Mouse (Mus musculus) limb, embryonic 14.5 days (tissue): ENCODE results near the gene Tpmt. TPM values are rescaled to one million over a fixed set of nuclear protein-coding genes. Genes with fewer than 3 reads are reported as not detected.

ENCODE experiments used
- ATAC-seq: fragments of 200-750 bp; cut with Nextera tagmentation; 2 replicates; pipeline ENCODE4 v1.8.0; 2017; ENCODE audit warnings: low read depth, moderate number of reproducible peaks, moderate TSS enrichment; ENCODE audit not compliant: low FRiP score
- DNase-seq: peaks from one replicate; pipeline ENCODE4 v3.0.0-alpha.2; 2015; ENCODE audit warnings: low spot score
- H3K27ac ChIP-seq: fragments of 300-500 bp; sonication (generic); replicated peaks from 2 replicates; pipeline ENCODE4 v1.5.1; 2014; ENCODE audit warnings: low read depth, mild to moderate bottlenecking, low read length, moderate library complexity, mixed read lengths
- H3K27me3 ChIP-seq: fragments of 300-500 bp; sonication (generic); 2 replicates; pipeline ENCODE4 v1.6.1; 2014; ENCODE audit warnings: low read length, mixed read lengths; ENCODE audit not compliant: control insufficient read depth, insufficient read depth
- H3K36me3 ChIP-seq: fragments of 300-500 bp; sonication (generic); 2 replicates; pipeline ENCODE4 v1.6.1; 2014; ENCODE audit warnings: mild to moderate bottlenecking, low read length, moderate library complexity, mixed read lengths; ENCODE audit not compliant: control insufficient read depth, insufficient read depth
- H3K4me1 ChIP-seq: fragments of 300-500 bp; sonication (generic); 2 replicates; pipeline ENCODE4 v1.6.1; 2014; ENCODE audit warnings: antibody characterized with exemption, low read length, mixed read lengths; ENCODE audit not compliant: control insufficient read depth, insufficient read depth
- H3K4me2 ChIP-seq: fragments of 300-500 bp; sonication (generic); replicated peaks from 2 replicates; pipeline ENCODE4 v1.6.1; 2014; ENCODE audit warnings: low read depth, mild to moderate bottlenecking, low read length, moderate library complexity; ENCODE audit not compliant: severe bottlenecking
- H3K4me3 ChIP-seq: fragments of 300-500 bp; sonication (generic); replicated peaks from 2 replicates; pipeline ENCODE4 v1.5.1; 2014; ENCODE audit warnings: low read length
- H3K9ac ChIP-seq: fragments of 300-500 bp; sonication (generic); 2 replicates; pipeline ENCODE4 v1.6.1; 2014; ENCODE audit warnings: mild to moderate bottlenecking, low read depth, low read length, moderate library complexity; ENCODE audit not compliant: severe bottlenecking
- H3K9me3 ChIP-seq: fragments of 300-500 bp; sonication (generic); 2 replicates; pipeline ENCODE4 v1.6.1; 2016; ENCODE audit warnings: low read length; ENCODE audit not compliant: control insufficient read depth
- POLR2A ChIP-seq: fragments of 200-500 bp; IDR thresholded peaks from 2 replicates; pipeline ENCODE4 v1.8.0; 2012; ENCODE audit warnings: inconsistent platforms, mild to moderate bottlenecking, moderate library complexity, borderline replicate concordance; ENCODE audit not compliant: insufficient read depth, insufficient read length; ENCODE audit errors: extremely low read depth
- WGBS: fragments of 180-500 bp; shearing (Covaris S2); extraction: QIAGEN DNeasy Blood & Tissue Kit; methylation state at CpG from one replicate; pipeline ENCODE4 v1.1.7; 2014; 5-methylcytosine and 5-hydroxymethylcytosine counted together
- polyA plus RNA-seq, 2 experiments: library from polyadenylated mRNA; depleted of rRNA in 1 of 2; stranded (reverse) in 1 of 2; unstranded in 1 of 2; fragments of >200 nt; fragmentation: Nextera tagmentation in 1 of 2; extraction: Ambion mirVana in 1 of 2; gene quantifications; 2 replicates each; pipeline versions ENCODE4 v1.2.1 to v1.2.3; 2012 to 2014

The Tpmt gene
- polyA plus RNA-seq, 2 experiments, result 13.0 to 17.3 TPM

DNA sequence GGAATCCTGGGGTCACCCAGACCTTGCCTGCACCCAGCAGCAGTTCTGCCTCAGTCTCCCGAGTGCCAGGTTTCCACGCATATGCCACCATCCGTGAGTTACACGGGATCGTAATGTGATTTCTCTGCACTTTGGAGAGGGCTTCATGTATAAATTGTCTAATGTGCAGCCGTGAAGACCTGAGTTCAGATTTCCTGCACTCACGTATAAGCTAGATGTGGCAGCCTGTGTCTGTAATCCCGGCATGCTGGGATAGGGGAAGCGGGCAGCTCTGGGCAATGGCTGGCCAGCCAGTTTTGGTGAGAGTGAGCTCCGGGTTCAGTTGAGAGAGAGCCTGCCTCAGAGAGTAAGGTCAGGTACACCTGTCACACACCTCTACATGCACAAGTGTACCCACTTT is 22.0 kb upstream of the Tpmt start:
- H3K4me3 ChIP-seq, result no peak overlapping the region
- H3K4me1 ChIP-seq, result no peaks in the 10 kb centered on the region
- H3K27ac ChIP-seq, result no peak overlapping the region
- H3K4me2 ChIP-seq, result no peak overlapping the region
- WGBS, result 90% methylated on average over 10 of the region's 10 CpGs
- ATAC-seq (no peak), DNase-seq (no peak)
- no peaks in the 10 kb centered on the region for H3K9me3 ChIP-seq
- H3K36me3 ChIP-seq, result peaks cover 39% of the 10 kb centered on the region
- H3K27me3 ChIP-seq, result no peaks in the 10 kb centered on the region
- TF ChIP-seq POLR2A, result no peak
- no peak overlapping the region for H3K9ac ChIP-seq

DNA sequence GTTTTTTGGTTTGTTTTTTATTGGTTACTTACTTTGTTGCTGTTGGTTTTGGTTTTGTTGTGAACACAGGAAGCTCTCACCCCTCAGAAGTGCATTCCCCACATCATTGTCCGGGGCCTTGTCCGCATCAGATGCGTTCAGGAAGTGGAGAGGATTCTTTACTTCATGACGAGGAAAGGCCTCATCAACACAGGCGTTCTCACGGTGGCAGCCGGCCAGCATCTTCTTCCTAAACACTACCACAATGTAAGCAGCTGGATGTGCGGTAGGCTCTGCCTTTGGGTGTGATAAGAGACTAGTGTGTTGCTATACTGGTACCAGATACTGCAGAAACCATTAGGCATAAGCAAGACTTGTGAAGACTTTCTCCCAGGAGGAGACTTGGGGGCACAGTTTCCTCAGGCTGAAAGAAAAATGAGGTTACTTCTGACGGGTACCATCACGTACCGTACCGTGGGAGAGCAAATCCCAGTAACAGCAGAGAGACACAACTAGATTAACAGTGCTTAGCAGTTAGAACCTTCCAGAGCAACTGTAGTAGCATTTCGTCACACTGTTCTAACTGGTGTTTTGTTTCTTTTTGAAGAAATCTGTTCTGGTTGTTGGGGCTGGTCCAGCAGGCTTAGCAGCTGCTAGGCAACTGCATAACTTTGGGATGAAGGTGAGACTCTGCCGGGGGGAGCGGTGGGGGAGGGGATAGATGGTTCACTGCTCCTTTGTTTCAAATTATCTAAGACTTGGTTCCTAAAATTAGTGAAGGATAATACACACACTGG is 19.6 kb upstream of the Tpmt start:
- H3K27me3 ChIP-seq, result no peaks in the 10 kb centered on the region
- no peak overlapping the region for H3K9ac ChIP-seq
- H3K36me3 ChIP-seq, result peaks cover 47% of the 10 kb centered on the region
- TF ChIP-seq POLR2A, result no peak
- H3K4me2 ChIP-seq, result no peak overlapping the region
- ATAC-seq (no peak), DNase-seq (no peak)
- H3K4me1 ChIP-seq, result no peaks in the 10 kb centered on the region
- H3K4me3 ChIP-seq, result no peak overlapping the region
- H3K9me3 ChIP-seq, result no peaks in the 10 kb centered on the region
- H3K27ac ChIP-seq, result 0 out of 2 replicates have a peak overlapping the region, but pooled peaks have one; percentile 19
- WGBS, result 76% methylated on average over 15 of the region's 15 CpGs

DNA sequence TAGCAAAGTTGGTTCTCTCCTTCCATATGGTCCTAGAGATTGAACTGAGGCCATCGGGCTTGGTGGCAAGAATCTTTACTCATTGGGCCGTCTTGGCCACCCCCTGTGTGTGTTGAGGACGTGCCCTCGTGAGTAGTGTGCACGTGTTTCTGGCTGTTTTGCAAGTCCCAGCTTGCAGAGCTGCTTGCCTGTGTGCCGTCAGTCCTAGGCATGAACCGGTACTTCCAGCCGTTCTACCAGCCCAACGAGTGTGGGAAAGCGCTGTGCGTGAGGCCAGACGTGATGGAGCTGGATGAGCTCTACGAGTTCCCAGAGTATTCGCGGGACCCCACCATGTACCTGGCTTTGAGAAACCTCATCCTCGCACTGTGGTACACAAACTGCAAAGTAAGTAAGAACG is 18.2 kb upstream of the Tpmt start:
- H3K4me2 ChIP-seq, result no peak overlapping the region
- H3K36me3 ChIP-seq, result peaks cover 51% of the 10 kb centered on the region
- H3K4me1 ChIP-seq, result no peaks in the 10 kb centered on the region
- DNase-seq (no peak), ATAC-seq (no peak)
- H3K27ac ChIP-seq, result no peak overlapping the region
- no peaks in the 10 kb centered on the region for H3K9me3 ChIP-seq
- no peak overlapping the region for H3K4me3 ChIP-seq
- no peaks in the 10 kb centered on the region for H3K27me3 ChIP-seq
- H3K9ac ChIP-seq, result no peak overlapping the region
- WGBS, result 86% methylated on average over 17 of the region's 17 CpGs
- no peak for TF ChIP-seq POLR2A

DNA sequence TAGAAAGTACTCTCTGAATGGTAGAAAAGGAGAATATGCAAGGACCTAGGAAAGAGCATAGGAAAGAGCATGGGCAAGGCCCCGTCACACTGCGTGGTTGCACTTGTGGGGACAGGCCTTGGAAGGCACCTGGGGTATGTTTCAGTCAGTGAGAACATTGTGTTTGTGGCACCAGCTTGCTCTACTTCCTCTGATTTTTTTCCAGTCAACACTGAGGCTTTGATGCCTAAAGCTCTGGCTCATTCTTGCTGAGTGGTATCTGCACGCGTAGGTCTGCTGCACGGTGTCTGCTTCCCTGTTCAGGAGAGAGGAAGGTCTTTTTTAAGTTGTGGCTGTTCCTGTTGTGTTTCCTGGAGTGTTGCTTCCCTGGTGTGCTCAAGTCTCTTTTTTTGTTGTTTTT is 12.2 kb upstream of the Tpmt start:
- H3K36me3 ChIP-seq, result peaks cover 41% of the 10 kb centered on the region
- no peak overlapping the region for H3K27ac ChIP-seq
- H3K4me1 ChIP-seq, result no peaks in the 10 kb centered on the region
- H3K27me3 ChIP-seq, result no peaks in the 10 kb centered on the region
- H3K9ac ChIP-seq, result no peak overlapping the region
- no peak for TF ChIP-seq POLR2A
- 92% methylated on average over 5 of the region's 5 CpGs for WGBS
- H3K4me2 ChIP-seq, result no peak overlapping the region
- H3K9me3 ChIP-seq, result no peaks in the 10 kb centered on the region
- DNase-seq, result no peak
- ATAC-seq, result no peak
- no peak overlapping the region for H3K4me3 ChIP-seq

DNA sequence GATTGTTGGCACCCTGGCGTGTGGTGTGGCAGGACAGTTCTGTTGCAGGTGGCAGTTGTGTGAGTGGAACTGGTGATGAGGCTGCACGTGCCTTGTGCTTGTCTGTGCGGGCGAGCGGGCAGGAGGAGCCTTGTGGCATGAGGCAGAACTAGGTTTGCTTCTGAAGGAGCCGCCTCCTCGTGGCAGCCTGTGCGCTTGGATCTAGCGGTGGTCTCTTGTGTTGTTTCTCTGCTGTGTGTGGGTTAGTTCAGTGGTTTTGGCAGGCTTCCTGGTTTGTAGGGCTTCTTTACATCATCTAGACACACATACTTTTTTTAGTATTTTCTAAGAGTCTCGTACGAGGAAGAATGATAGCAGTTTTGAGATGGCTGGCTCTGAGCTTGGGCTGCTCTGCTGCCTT is 11.6 kb upstream of the Tpmt start:
- Histone ChIP-seq H3K27me3 (no peaks in the 10 kb centered on the region), H3K27ac (no peak overlapping the region), H3K9me3 (no peaks in the 10 kb centered on the region), H3K4me2 (no peak overlapping the region), H3K4me1 (no peaks in the 10 kb centered on the region), H3K9ac (no peak overlapping the region), H3K4me3 (no peak overlapping the region), H3K36me3 (peaks cover 39% of the 10 kb centered on the region)
- no peak for TF ChIP-seq POLR2A
- ATAC-seq, result no peak
- WGBS, result 90% methylated on average over 11 of the region's 11 CpGs
- DNase-seq, result no peak
